Mouse (Mus musculus) left cerebral cortex, postnatal 36 days (tissue): ENCODE data around the gene Gm14685. TPM values are rescaled to one million over a fixed set of nuclear protein-coding genes. Genes with fewer than 3 reads are reported as not detected.
"Not testable (repeated sequence)": the region's sequence is repeated elsewhere in the genome, so short reads cannot be mapped to it uniquely, and the experiment has no call there.

ENCODE experiments used
- DNase-seq, 2 experiments: peaks; one replicate each; pipeline ENCODE4 v3.0.0; 2021 to 2022; ENCODE audit warnings: low spot score in 2 of 2, mixed read lengths in 1 of 2
- intact Hi-C: fragments of 180-260 bp; cut with DNase I; formaldehyde crosslinking; loops from one replicate; pipeline ENCODE4 v1.15.1; 2025
- total RNA-seq, 2 experiments: library from RNA; stranded (reverse); gene quantifications; 2 replicates each; pipeline ENCODE4 v1.2.3; 2021

Gm14685 gene
- under 1 TPM in 1 of 2 experiments, not detected in 1; 0.70 TPM for total RNA-seq

DNA sequence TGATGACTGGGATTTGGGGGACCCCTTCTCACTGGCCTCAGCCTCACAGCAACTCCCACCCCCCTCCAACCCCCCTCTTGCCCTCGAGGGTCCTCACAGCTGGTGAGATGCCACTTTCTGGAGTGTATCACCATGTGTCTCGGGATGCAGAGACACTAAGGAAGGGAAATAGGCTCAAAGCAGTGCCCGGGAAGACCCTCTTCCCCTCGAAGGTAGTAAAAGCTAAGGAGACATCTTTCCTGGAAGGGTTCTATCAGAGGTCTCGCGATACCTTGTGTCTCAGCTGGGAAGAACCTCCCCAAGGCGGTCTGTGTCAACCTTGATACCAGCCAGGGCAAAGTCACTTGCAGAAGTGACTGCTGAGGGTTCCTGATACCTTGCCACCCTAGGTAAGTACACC lies at the start of gene Gm14685:
TSS of gene Gm14685 (plus strand) at position 301 of the 400 bp plus-strand sequence.
- intact Hi-C loops, DNase-seq: not testable (repeated sequence)

DNA sequence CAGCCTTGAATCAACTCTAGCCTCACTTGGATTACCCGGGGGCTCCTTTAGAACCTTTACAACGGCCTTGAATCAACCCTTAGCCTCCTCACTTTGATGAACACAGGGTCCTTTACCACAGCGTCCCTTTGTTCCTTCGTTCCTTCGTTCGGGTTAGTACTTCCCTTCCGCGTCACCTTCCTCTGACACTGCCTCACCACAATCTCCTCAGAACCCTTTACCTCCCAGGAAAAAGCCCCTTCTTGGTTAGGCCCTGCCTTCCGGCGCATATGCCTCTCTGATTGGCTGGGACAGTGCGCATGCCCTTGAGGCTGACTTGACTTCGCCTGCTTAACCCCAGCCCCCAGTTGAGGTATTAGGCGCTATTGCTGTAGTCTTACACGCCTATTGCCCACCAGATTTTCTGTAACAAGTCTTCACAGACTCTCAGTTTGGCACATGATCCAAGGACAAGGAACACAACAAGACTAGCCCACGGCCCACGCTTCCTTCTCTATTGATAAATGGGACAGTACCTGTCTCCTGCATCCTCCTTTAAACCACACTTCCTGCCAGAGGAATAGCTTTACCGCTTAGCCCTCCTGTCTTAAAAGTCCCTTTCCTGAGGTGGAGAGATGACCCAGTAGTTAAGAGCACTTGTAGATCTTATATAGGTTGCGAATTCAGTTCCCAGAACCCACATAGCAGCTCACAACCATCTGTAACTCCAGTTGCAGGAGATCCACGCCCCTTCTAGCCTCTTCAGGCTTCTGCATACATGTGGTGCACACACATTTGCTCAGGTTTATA lies 34.4 kb upstream of the Gm14685 start, which contains the start of gene Xlr4a:
TSS of gene Xlr4a (minus strand) at position 212 of the 789 bp plus-strand sequence.
- intact Hi-C loops, result not testable (repeated sequence)

DNA sequence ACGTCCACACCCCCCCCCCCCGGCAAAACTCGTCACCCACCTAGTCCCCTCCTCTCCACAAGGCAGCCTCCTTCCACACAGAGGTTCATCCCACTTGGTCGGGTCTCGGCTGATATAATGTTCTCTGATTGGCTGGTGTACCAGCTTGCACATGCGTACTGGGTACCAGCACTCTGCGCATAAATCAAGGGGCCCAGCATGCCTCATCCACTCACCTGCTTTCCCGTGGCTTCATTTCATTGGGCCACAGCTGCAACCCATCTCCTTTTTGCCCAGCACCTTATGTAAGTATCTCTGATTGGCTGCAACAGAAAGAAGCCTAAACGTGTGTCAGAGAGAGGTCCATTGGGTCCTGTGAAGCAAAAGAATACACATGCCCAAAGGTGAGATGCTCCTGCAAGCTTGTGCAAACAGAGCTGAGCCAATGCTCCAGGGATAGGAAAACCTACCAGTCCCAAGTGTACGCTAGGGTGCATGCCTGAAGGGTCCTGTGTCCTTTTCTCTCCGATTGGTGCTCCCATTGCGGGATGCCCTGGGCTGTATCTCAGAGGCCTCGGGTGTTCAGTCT lies 19.8 kb upstream of the Gm14685 start, which contains the start of gene Xlr3a:
TSS of gene Xlr3a (minus strand) at position 155 of the 568 bp plus-strand sequence.
- intact Hi-C loops, result not testable (repeated sequence)
- peak in 1 of 2 experiments; percentile 7 for DNase-seq

More for the DNA sequence above, 34.4 kb upstream of the Gm14685 start, which contains the start of gene Xlr4a:
- not testable (repeated sequence) for DNase-seq

DNA sequence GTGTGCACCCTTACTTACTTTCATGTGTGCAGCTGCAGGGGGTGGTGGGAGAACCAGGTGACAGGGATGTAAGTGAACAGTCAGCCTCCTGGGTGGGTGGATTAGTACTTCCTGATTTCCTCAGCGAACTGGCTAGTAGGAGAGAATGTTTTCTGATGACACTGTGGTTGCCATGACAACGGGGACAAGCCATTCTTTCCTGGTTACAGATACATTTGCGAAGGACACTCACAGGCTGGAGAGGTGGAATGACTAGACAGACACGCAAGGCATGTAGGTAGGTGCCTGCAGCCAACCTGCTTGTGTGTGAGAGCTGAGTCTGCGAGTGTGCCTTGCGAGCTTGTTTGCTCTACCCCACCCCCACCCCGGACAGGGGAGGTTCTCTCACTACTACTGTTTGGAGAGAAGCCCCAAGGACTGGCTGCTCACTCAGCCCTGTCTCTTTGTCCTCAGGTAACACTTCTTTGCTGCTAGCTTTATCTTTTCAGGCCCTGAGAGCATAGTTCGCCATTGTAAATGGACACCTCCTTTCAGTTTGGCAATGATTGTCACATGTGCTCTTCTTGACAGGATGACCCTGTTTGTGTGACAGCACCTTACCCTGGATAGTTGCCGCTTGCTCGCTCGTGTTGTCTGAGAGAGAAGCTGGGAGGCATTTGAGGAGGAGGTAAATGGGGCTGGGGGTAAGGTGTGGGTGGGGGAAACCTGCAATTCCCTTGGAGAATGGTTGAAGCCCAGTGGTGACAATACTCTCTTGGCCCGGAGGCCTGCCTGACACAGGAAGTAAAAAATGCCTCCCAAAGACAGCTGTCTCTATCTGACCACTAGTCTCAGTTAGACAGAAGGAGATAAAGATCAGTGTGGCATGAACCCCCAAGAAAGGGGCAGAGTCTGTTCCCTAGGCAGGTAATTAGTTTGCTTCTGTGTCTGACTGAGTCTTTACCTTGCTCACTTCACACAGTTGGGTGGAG lies 6.3 kb downstream of the Gm14685 start:
- DNase-seq, intact Hi-C loops: not testable (repeated sequence)

DNA sequence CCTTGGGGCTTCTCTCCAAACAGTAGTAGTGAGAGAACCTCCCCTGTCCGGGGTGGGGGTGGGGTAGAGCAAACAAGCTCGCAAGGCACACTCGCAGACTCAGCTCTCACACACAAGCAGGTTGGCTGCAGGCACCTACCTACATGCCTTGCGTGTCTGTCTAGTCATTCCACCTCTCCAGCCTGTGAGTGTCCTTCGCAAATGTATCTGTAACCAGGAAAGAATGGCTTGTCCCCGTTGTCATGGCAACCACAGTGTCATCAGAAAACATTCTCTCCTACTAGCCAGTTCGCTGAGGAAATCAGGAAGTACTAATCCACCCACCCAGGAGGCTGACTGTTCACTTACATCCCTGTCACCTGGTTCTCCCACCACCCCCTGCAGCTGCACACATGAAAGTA lies 26.4 kb downstream of the Gm14685 start:
- intact Hi-C loops, DNase-seq: not testable (repeated sequence)

DNA sequence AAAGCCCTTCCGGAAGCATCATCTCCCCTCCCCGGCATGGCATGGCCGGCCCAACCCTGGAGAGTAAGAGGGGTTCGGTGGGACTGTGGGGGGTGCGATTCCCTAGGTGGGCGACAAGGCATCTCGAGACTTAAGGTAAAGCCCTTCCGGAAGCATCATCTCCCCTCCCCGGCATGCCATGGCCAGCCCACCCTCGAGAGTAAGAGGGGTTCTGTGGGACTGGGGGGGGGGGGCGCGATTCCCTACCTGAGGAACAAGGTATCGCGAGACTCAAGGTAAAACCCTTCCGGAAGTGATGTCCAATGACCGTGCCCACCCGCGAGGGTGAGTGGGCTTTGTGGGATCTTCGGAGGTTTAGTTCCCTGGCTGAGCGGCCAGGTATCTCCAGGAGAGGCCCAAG lies 31.6 kb downstream of the Gm14685 start, which contains the start of gene Xlr5b:
TSS of gene Xlr5b (plus strand) at position 301 of the 400 bp plus-strand sequence.
- intact Hi-C loops, DNase-seq: not testable (repeated sequence)

DNA sequence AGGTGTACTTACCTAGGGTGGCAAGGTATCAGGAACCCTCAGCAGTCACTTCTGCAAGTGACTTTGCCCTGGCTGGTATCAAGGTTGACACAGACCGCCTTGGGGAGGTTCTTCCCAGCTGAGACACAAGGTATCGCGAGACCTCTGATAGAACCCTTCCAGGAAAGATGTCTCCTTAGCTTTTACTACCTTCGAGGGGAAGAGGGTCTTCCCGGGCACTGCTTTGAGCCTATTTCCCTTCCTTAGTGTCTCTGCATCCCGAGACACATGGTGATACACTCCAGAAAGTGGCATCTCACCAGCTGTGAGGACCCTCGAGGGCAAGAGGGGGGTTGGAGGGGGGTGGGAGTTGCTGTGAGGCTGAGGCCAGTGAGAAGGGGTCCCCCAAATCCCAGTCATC lies 32.5 kb downstream of the Gm14685 start, which contains the start of gene DXBay18:
TSS of gene DXBay18 (minus strand) at position 101 of the 400 bp plus-strand sequence.
- DNase-seq, intact Hi-C loops: not testable (repeated sequence)

DNA sequence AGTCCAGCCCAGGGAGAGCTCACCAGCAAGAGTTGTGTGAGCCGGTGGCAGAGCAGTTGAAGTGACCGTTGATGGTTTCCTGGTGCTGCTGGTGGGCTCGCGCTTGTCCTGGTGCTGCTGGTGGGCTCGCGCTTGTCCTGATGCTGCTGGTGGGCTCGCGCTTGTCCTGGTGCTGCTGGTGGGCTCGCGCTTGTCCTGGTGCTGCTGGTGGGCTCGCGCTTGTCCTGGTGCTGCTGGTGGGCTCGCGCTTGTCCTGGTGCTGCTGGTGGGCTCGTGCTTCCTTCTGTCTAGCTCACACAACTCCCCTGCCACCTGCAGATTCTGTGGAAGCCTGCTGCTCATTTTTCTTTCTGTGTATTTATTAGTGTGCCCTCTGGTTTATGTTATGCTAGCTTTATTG lies 60.0 kb downstream of the Gm14685 start, which contains the start of gene Spin2d:
TSS of gene Spin2d (minus strand) at position 101 of the 400 bp plus-strand sequence.
- intact Hi-C loops, DNase-seq: not testable (repeated sequence)

Other genes starting within 250 kb of the Gm14685 start
- 10 to 100 TPM; 49.5 to 52.0 TPM for gene Cetn2, start 198.6 kb upstream of the Gm14685 start, total RNA-seq
- 10 to 100 TPM; 23.2 to 27.3 TPM for gene Nsdhl, start 198.5 kb upstream of the Gm14685 start, total RNA-seq
- under 1 TPM; 0.54 to 0.63 TPM for gene Zfp185, start 129.7 kb upstream of the Gm14685 start, total RNA-seq
- under 1 TPM; 0.30 to 0.48 TPM for gene Pnma5, start 79.9 kb upstream of the Gm14685 start, total RNA-seq
- 10 to 100 TPM; 13.7 to 16.0 TPM for gene Pnma3, start 52.3 kb upstream of the Gm14685 start, total RNA-seq
- 1 to 10 TPM in 1 of 2 experiments, under 1 TPM in 1; 0.59 to 1.7 TPM for gene Xlr4a, start 34.6 kb upstream of the Gm14685 start, total RNA-seq
- 1 to 10 TPM; 2.9 to 4.2 TPM for gene Xlr3a, start 20.0 kb upstream of the Gm14685 start, total RNA-seq
- gene Xlr5b, start 31.7 kb downstream of the Gm14685 start, total RNA-seq, result not detected
- 1 to 10 TPM; 1.2 TPM for gene DXBay18, start 32.4 kb downstream of the Gm14685 start, total RNA-seq
- not detected for gene Spin2d, start 59.9 kb downstream of the Gm14685 start, total RNA-seq
- 10 to 100 TPM in 1 of 2 experiments, 1 to 10 TPM in 1; 2.3 to 10.1 TPM for gene Xlr3b, start 75.2 kb downstream of the Gm14685 start, total RNA-seq
- gene Xlr4b, start 97.3 kb downstream of the Gm14685 start, total RNA-seq, result 1 to 10 TPM in 1 of 2 experiments, under 1 TPM in 1; 0.27 to 1.3 TPM
- gene F8a, start 111.2 kb downstream of the Gm14685 start, total RNA-seq, result 10 to 100 TPM; 14.9 to 17.3 TPM
- not detected for gene Xlr4c, start 126.1 kb downstream of the Gm14685 start, total RNA-seq
- gene Xlr3c, start 148.3 kb downstream of the Gm14685 start, total RNA-seq, result not detected
- not detected for gene Xlr5a, start 175.9 kb downstream of the Gm14685 start, total RNA-seq
- gene Xlr5c, start 175.9 kb downstream of the Gm14685 start, total RNA-seq, result not detected
- gene Gm45015, start 219.8 kb downstream of the Gm14685 start, total RNA-seq, result not detected
- gene Zfp275, start 225.6 kb downstream of the Gm14685 start, total RNA-seq, result 10 to 100 TPM; 17.7 to 20.3 TPM